ENCODE assay signal across 8 mouse cellular contexts in the genomic region with DNA sequence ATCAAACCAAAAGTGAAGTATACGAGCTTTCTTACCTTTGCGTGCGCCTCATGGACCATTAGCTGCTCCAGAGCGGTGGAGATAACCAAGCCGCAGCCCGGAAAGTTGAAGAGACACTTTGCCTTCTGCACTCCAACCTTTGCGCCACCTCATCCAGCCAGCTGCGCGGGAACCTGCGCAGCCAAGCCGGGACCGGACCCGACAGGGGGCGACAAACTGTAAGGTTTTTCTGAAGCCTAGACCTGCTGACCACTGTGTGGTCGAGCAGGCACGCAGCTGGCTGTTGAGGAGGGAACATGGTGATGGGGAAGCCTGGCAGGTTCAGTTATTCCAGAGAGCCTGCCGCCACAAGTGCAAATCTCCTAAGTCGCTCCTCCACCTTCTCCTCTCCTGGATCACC. TPM values are rescaled to one million over a fixed set of nuclear protein-coding genes. Genes with fewer than 3 reads are reported as not detected.
A peak's percentile ranks its signal among the peaks of the same experiment; 100 is the strongest.
DNase-seq lines count a peak whose midpoint lies in the region; ATAC-seq and TF ChIP-seq lines count a peak whose summit lies in the region.

No protein-coding gene starts in this region.

- H3K36me3 ChIP-seq in midbrain, embryonic 11.5 days (ENCODE audit: control insufficient read depth, insufficient read depth, low read length): no peaks in the 10 kb centered on the region
- no peaks in the 10 kb centered on the region for H3K36me3 ChIP-seq in midbrain, embryonic 13.5 days
- no peaks in the 10 kb centered on the region for H3K36me3 ChIP-seq in embryonic facial prominence, embryonic 14.5 days (ENCODE audit: control insufficient read depth, insufficient read depth, low read length)
- no peaks in the 10 kb centered on the region for H3K36me3 ChIP-seq in intestine, postnatal 0 days (ENCODE audit: control insufficient read depth, insufficient read depth)

- H3K27ac ChIP-seq in midbrain, embryonic 11.5 days (ENCODE audit: low read depth, low read length): no peak overlapping the region
- no peak overlapping the region for H3K27ac ChIP-seq in midbrain, embryonic 13.5 days
- H3K27ac ChIP-seq in embryonic facial prominence, embryonic 14.5 days (replicated peaks; ENCODE audit: low read depth, low read length): no peak overlapping the region
- no peak overlapping the region for H3K27ac ChIP-seq in intestine, postnatal 0 days (ENCODE audit: low read depth, low read length)

- under 1% methylated on average over 18 of the region's 18 CpGs for WGBS in midbrain, embryonic 11.5 days
- under 1% methylated on average over 18 of the region's 18 CpGs for WGBS in midbrain, embryonic 13.5 days
- 1% methylated on average over 16 of the region's 18 CpGs for WGBS in embryonic facial prominence, embryonic 14.5 days
- WGBS in intestine, postnatal 0 days: 1% methylated on average over 18 of the region's 18 CpGs

- H3K4me1 ChIP-seq in midbrain, embryonic 11.5 days (ENCODE audit: control insufficient read depth, insufficient read depth, low read length): peaks cover 7% of the 10 kb centered on the region
- peaks cover 13% of the 10 kb centered on the region for H3K4me1 ChIP-seq in midbrain, embryonic 13.5 days (replicated peaks)
- peaks cover 8% of the 10 kb centered on the region; the same call in 1 of the 2 replicates for H3K4me1 ChIP-seq in embryonic facial prominence, embryonic 14.5 days (ENCODE audit: control insufficient read depth, insufficient read depth, low read length)
- no peaks in the 10 kb centered on the region for H3K4me1 ChIP-seq in intestine, postnatal 0 days (replicated peaks; ENCODE audit: control insufficient read depth, insufficient read depth, low read length)

- no peak overlapping the region for H3K4me2 ChIP-seq in midbrain, embryonic 11.5 days
- H3K4me2 ChIP-seq in midbrain, embryonic 13.5 days (replicated peaks): no peak overlapping the region
- peak overlapping the region; percentile 40 for H3K4me2 ChIP-seq in embryonic facial prominence, embryonic 14.5 days (ENCODE audit: low read depth, low read length)
- H3K4me2 ChIP-seq in intestine, postnatal 0 days (replicated peaks; ENCODE audit: low read depth): no peak overlapping the region

- peak; percentile 98 for DNase-seq in midbrain, embryonic 11.5 days (ENCODE audit: low spot score, missing footprints)
- DNase-seq in embryonic facial prominence, embryonic 14.5 days (ENCODE audit: low spot score): peak; percentile 73
- DNase-seq in lung, postnatal 36 days: peak; percentile 12
- no peak for DNase-seq in layer of hippocampus, adult 9-10 months (ENCODE audit: low spot score)
- DNase-seq in spleen, postnatal 10 days (ENCODE audit: low spot score in 2 of 2): no peak
- DNase-seq in T-cell, adult 2 months (ENCODE audit: low spot score): no peak

- no peak overlapping the region for H3K4me3 ChIP-seq in midbrain, embryonic 11.5 days (ENCODE audit: low read depth, low read length)
- H3K4me3 ChIP-seq in midbrain, embryonic 13.5 days (replicated peaks): no peak overlapping the region
- peak overlapping the region; percentile 28 for H3K4me3 ChIP-seq in embryonic facial prominence, embryonic 14.5 days (ENCODE audit: low read depth, low read length)
- H3K4me3 ChIP-seq in intestine, postnatal 0 days (ENCODE audit: low read depth, low read length): no peak overlapping the region

- peaks cover 95% of the 10 kb centered on the region for H3K27me3 ChIP-seq in midbrain, embryonic 11.5 days (ENCODE audit: control insufficient read depth, insufficient read depth, low read length)
- H3K27me3 ChIP-seq in midbrain, embryonic 13.5 days: peaks cover 99% of the 10 kb centered on the region
- peaks cover 98% of the 10 kb centered on the region for H3K27me3 ChIP-seq in embryonic facial prominence, embryonic 14.5 days (replicated peaks; ENCODE audit: control insufficient read depth, insufficient read depth, low read length)
- H3K27me3 ChIP-seq in intestine, postnatal 0 days (replicated peaks; ENCODE audit: control insufficient read depth, insufficient read depth, low read length): peaks cover 90% of the 10 kb centered on the region

- no peaks in the 10 kb centered on the region for H3K9me3 ChIP-seq in midbrain, embryonic 11.5 days (ENCODE audit: control insufficient read depth, low read length)
- H3K9me3 ChIP-seq in midbrain, embryonic 13.5 days: no peaks in the 10 kb centered on the region
- no peaks in the 10 kb centered on the region for H3K9me3 ChIP-seq in embryonic facial prominence, embryonic 14.5 days (ENCODE audit: control insufficient read depth, low read length)
- H3K9me3 ChIP-seq in intestine, postnatal 0 days (ENCODE audit: control insufficient read depth): no peaks in the 10 kb centered on the region

- ATAC-seq in midbrain, embryonic 11.5 days (ENCODE audit: low FRiP score): peak; percentile 72
- ATAC-seq in midbrain, embryonic 13.5 days: no peak
- peak; percentile 66; the same call in 1 of the 2 replicates for ATAC-seq in embryonic facial prominence, embryonic 14.5 days (ENCODE audit: low read depth)
- ATAC-seq in intestine, postnatal 0 days: no peak

- H3K9ac ChIP-seq in midbrain, embryonic 11.5 days (ENCODE audit: low read length): no peak overlapping the region
- H3K9ac ChIP-seq in midbrain, embryonic 13.5 days (replicated peaks): no peak overlapping the region
- H3K9ac ChIP-seq in embryonic facial prominence, embryonic 14.5 days (ENCODE audit: low read depth, low read length): no peak overlapping the region
- H3K9ac ChIP-seq in intestine, postnatal 0 days (ENCODE audit: low read depth, low read length): no peak overlapping the region

- peak; percentile 59 for TF ChIP-seq CTCF in intestine, postnatal 0 days (IDR thresholded peaks at IDR 0.05; ENCODE audit: low read depth)

RNA-seq across cellular contexts. Expression of a gene that starts 0.6 kb away (rescaled TPM):
- 0.10 and 0.33 TPM in 2 replicates for polyA plus RNA-seq in midbrain, embryonic 11.5 days (2014; fragmentation: Nextera tagmentation; extraction: Ambion mirVana)
- polyA plus RNA-seq in midbrain, embryonic 13.5 days (2015; fragmentation: Nextera tagmentation; extraction: Ambion mirVana): 0.05 TPM in 1 of 2 replicates, not detected in the other
- polyA plus RNA-seq in embryonic facial prominence, embryonic 14.5 days (2014; fragmentation: Nextera tagmentation; extraction: Ambion mirVana): 7.3 and 9.3 TPM in 2 replicates
- polyA plus RNA-seq in intestine, postnatal 0 days (2015; fragmentation: Nextera tagmentation; extraction: Ambion mirVana): 0.05 TPM in 1 of 2 replicates, not detected in the other

Comparison
In these comparisons a context has a peak if more than half of its experiments do, and no peak if none do; other contexts are left out.
1. ATAC-seq: peak in midbrain, embryonic 11.5 days (single experiment) and embryonic facial prominence, embryonic 14.5 days (single experiment); none in midbrain, embryonic 13.5 days (single experiment) and intestine, postnatal 0 days (single experiment).
2. DNase-seq: peak in midbrain, embryonic 11.5 days (single experiment), embryonic facial prominence, embryonic 14.5 days (single experiment) and lung, postnatal 36 days (single experiment); none in layer of hippocampus, adult 9-10 months (single experiment), spleen, postnatal 10 days (0 of 2) and T-cell, adult 2 months (single experiment).